Mouse (Mus musculus): ENCODE results near the gene Csnka2ip.

The Csnka2ip gene

GRCm38 (mm10) chr16:64602308-64602707 lies at the start of gene Csnka2ip:
TSS of gene Csnka2ip (minus strand) at chr16:64602408.
- DNase-seq (ENCODE audit: low read depth, low spot score), result no peak

- DNase-seq (ENCODE audit: low read depth, low spot score), result no peak
These were observed 47.5 kb upstream of the Csnka2ip start for GRCm38 (mm10) chr16:64649594-64650290.

- no peak for DNase-seq (ENCODE audit: low read depth, low spot score)
These were observed 45.6 kb upstream of the Csnka2ip start for GRCm38 (mm10) chr16:64647771-64648170.

- no peak for DNase-seq (ENCODE audit: low read depth, low spot score)
These were observed 32.9 kb upstream of the Csnka2ip start for GRCm38 (mm10) chr16:64635110-64635509.

- peak; percentile 3 for DNase-seq (ENCODE audit: low read depth, low spot score)
These were observed 17.9 kb upstream of the Csnka2ip start for GRCm38 (mm10) chr16:64620116-64620515.

- DNase-seq (ENCODE audit: low read depth, low spot score), result no peak
These were observed 12.4 kb upstream of the Csnka2ip start for GRCm38 (mm10) chr16:64614648-64615047.

GRCm38 (mm10) chr16:64607793-64608192 lies 5.6 kb upstream of the Csnka2ip start:
- DNase-seq (ENCODE audit: low read depth, low spot score), result no peak

GRCm38 (mm10) chr16:64586825-64587224 lies 15.4 kb downstream of the Csnka2ip start:
- no peak for DNase-seq (ENCODE audit: low read depth, low spot score)

GRCm38 (mm10) chr16:64586262-64586619 lies 16.0 kb downstream of the Csnka2ip start:
- no peak for DNase-seq (ENCODE audit: low read depth, low spot score)

- no peak for DNase-seq (ENCODE audit: low read depth, low spot score)
These were observed 16.5 kb downstream of the Csnka2ip start for GRCm38 (mm10) chr16:64585599-64586261.

GRCm38 (mm10) chr16:64584591-64584990 lies 17.6 kb downstream of the Csnka2ip start:
- DNase-seq (ENCODE audit: low read depth, low spot score), result no peak

- DNase-seq (ENCODE audit: low read depth, low spot score), result peak; percentile 3
These were observed 18.8 kb downstream of the Csnka2ip start for GRCm38 (mm10) chr16:64583406-64583805.

- DNase-seq (ENCODE audit: low read depth, low spot score), result no peak
These were observed 32.7 kb downstream of the Csnka2ip start for GRCm38 (mm10) chr16:64569496-64569895.

- no peak for DNase-seq (ENCODE audit: low read depth, low spot score)
These were observed 39.1 kb downstream of the Csnka2ip start for GRCm38 (mm10) chr16:64563081-64563480.

GRCm38 (mm10) chr16:64558518-64558917 lies 43.7 kb downstream of the Csnka2ip start:
- DNase-seq (ENCODE audit: low read depth, low spot score), result no peak

- no peak for DNase-seq (ENCODE audit: low read depth, low spot score)
These were observed 75.3 kb downstream of the Csnka2ip start for GRCm38 (mm10) chr16:64526883-64527282.

- DNase-seq (ENCODE audit: low read depth, low spot score), result no peak
These were observed 78.1 kb downstream of the Csnka2ip start for GRCm38 (mm10) chr16:64524051-64524645.

GRCm38 (mm10) chr16:64513423-64513822 lies 88.8 kb downstream of the Csnka2ip start:
- DNase-seq (ENCODE audit: low read depth, low spot score), result no peak

Data from ZHBTc4 (cell line).